Mouse (Mus musculus) v-Abl transformed pro-B cells (cell line): Measurements from ENCODE around the gene Lrmda.

Source experiments
- in situ Hi-C, 2 experiments: fragments of 400-800 bp; cut with MboI; formaldehyde crosslinking; loops; one replicate each; pipeline ENCODE4 v1.15.1; 2025; ENCODE audit not compliant: unreplicated experiment in 2 of 2

Lrmda gene

DNA sequence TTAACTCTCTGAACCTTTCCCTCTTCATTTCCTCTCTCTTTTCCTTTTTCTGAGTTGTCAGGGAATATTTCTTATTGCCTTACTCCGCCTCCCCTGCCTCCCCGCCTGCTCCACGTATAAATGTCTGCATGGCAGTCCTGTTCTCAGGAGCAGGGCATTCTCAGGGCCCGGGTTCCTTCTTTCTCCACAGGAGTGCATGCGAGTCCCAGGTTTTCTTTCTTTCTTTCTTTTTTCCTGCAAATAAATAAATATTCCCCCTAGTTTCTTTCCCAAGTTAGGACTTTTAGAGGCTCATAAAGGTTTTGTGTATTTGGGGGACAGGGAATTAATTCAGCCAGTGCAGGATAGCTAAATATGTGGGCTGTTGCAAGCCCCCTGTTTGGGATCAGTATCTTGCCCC, 27.7 kb upstream of the Lrmda start:
- in situ Hi-C loops = no loop called here

- in situ Hi-C loops = no loop called here
Measured at GRCm38 (mm10) chr14:21992321-21992885, 27.1 kb upstream of the Lrmda start.

DNA sequence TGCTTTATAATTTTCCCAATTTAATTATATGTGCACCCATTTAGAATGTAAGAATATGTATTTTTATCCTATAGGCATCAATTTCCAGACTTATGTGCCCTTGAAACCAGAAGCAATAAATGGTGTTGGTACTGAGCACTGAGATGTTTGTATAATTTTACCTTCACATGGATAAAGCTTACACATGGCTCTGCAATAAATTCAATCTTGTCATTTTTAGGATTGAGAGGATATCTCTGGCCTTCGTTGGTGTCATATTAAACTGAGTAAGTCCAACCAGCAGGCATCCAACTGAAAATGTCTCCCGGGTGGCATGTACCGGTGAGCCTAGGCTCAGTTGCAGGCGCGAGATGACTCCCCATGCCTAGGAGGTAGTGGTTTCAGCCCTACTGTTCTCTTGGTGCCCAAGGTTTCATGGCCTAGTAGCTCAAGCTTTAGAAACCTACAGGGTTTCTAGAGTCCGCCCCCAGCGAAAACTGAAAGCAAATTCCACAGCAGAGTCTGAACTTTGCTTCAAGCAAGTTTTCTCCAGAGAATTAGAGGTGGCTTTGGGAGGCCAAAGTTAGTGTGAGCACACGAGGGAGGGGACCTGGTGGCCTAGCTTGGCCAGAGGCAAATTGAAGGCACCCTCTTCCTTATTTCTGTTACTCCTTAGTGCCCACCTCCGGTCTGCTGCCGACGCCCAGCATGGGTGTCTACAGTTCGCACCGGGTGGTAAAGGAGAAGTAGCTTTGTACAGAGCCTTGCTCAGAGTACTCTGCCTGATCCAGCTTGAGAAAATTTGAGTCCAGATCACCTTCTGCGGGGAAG, 26.1 kb upstream of the Lrmda start:
- in situ Hi-C loops = no loop called here

GRCm38 (mm10) chr14:21994061-21994990, 25.2 kb upstream of the Lrmda start:
- in situ Hi-C loops = no loop called here

GRCm38 (mm10) chr14:21995031-21995754, 24.3 kb upstream of the Lrmda start:
- in situ Hi-C loops = no loop called here

GRCm38 (mm10) chr14:21999588-21999987, 19.9 kb upstream of the Lrmda start:
- in situ Hi-C loops = no loop called here

DNA sequence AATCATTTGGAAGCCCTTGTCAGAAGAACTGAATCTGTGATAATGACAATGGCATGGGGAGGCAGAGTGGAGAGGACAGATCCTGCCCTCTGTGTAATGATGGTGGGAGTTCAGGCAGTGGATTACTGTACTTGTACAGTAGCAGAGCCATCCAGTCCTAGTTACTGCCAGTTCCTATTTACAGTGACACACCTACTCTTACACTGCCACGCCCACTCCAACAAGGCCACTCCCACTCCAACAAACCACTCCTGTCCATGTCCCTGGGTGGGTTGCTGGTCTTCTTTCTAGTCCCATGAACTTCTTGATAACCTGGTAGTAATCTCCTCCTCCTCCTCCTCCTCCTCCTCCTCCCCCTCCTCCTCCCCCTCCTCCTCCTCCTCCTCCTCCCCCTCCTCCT, 16.3 kb upstream of the Lrmda start:
- in situ Hi-C loops = no loop called here

GRCm38 (mm10) chr14:22003631-22004030, 15.9 kb upstream of the Lrmda start:
- in situ Hi-C loops = no loop called here

GRCm38 (mm10) chr14:22004943-22005342, 14.6 kb upstream of the Lrmda start:
- in situ Hi-C loops = no loop called here

DNA sequence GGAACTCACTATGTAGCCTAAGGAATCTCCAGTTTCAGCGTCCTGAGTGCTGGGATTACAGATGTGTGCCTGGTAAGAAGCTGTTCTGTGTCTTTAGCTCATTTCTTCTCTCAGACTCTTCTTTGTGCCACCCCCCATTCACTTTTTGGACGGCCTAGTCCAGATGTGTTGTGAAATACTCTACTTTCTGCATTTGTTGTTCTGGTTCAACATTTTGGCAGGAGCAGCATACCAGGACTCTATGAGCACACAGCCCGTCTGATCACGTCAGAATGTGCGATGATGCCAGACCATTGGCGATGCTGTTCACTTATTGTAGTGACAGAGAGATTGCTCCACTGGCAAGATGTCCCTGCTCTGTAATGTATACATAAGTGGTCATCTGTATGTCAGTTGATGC, 12.5 kb upstream of the Lrmda start:
- in situ Hi-C loops = no loop called here

DNA sequence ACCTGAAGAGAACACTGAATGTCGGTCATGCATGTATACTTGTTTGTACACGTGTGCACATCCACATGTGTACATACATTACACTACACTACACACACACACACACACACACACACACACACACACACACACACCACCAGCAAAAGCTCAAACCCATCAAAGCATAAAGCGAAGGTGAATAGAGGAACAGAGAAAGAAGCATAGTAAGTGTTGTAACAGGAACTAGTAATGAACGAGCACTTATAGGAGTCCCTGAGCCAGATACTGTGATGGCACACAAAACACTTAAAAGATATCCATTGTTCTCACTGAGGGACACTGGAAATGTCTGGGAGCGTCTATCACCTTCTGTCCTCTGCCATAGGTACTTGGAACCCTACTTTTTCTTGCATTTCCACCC, 5.2 kb upstream of the Lrmda start:
- in situ Hi-C loops = no loop called here

- in situ Hi-C loops = no loop called here
Measured at GRCm38 (mm10) chr14:22014781-22015180, 4.7 kb upstream of the Lrmda start.

GRCm38 (mm10) chr14:22017011-22017410, 2.5 kb upstream of the Lrmda start:
- in situ Hi-C loops = no loop called here

DNA sequence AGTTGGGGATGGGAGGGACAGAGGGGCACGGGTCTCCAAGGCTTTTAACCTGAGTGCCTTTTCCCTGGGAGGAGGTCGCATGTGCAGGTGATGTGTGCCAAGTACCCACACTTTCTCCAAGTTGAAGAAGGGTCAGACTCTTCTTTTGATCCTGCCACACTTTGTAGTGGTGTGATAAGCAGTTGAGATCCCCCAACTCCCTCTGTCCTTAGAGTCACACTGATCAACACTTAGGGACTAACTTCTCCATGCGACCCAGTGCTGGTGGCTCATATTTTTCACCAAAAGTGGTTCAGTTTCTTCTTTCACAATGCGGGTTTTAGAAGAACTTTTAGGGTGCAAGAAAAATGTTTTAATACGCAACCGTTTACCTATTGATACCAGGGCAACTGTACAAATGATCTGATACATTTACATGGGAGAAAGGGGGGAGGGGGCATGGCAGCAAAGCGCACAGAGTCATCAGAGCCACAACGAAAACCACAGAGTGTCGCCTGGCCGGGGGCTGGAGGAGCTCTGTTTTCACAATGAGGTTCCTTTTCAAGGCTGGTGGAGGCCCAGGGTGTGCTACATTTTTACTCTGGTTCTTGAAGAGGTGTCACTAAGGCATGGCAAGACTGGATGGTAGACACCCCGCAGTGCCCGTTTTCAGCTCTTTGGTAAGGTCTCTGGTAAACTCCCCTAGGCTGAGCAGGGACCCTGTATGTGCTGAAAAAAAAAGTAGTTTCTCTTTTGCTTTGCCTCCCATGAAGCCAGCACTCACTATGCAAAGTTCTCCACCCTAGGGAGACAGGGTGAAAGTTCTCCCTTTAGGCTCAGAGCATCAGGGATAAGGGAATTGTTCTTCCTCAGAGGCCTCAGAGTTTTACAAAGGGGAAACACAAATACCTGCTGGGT, 685 bp downstream of the Lrmda start:
- in situ Hi-C loops = no loop called here

DNA sequence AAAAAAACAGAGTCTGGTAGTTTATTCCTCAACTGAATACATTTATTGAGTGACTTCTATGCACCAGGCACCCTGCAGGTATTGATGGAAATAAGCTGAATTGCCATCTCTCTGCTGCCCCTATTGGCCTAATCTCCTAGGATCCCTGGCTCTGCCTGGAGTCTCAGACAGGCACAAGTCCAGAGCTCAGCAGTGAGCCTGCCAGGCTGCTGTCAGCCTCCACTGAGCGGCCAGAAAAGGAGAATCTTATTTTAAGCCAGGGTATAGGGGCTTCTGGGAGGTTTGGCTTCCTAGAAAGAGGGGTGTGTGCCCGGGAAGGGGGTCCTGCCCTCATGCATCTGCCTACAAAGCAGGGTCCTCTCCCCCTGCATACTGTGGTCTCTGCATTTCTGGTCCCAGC, 1.4 kb downstream of the Lrmda start:
- in situ Hi-C loops = no loop called here

- in situ Hi-C loops = no loop called here
Measured at GRCm38 (mm10) chr14:22023533-22023932, 4.0 kb downstream of the Lrmda start.

DNA sequence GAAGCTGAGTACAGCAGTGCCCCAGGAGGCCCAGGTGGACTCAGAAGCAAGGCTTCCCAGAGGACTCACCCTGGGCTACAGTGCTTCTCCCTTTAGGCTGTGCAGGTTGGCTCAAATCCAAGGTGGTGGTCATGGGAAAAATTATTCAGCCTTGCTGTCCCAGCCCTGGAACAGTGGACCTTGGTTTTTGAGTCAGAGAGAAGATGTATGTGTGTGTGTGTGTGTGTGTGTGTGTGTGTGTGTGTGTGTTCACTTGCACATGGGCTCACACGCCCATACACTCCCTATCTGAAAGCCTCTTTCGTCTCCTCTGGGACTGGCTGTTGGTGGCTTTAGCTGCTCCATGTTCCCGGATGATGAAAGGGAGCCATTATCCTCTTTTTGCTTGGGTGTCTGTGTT, 16.4 kb downstream of the Lrmda start:
- in situ Hi-C loops = no loop called here

- in situ Hi-C loops = no loop called here
Measured at GRCm38 (mm10) chr14:22036338-22036737, 16.8 kb downstream of the Lrmda start.

DNA sequence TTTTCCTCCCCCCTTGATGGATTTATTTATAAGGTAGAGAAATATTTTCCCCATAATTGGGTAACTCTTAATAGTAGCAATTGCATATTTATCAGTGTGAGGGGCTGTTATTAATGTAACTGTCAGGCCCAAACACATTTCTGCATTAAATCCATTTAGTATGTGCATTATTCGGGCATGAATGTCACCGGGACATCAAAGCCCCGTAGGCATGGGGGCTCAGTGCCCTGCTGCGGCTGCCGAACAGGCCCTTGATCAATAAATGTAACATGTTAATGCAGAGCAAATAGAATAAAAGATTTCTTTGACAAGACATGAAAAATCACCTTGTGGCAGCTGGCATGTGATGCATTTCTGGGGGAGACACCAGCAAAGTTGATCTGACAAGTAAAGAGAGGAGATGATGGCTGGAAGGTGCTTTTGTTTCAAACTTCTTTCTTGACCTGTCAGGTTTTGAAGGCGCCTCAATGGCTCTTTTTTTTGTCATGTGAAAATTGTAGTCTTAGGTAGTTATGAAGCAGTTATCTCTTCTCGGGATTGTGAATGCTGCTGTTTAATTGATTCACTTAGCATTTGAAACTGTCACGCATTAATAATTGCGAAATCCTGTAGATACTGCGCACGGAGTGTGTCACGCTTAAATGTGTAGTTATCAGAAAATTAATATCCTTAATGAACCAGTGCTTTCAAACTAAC, 17.4 kb downstream of the Lrmda start:
- in situ Hi-C loops = no loop called here
